Mouse (Mus musculus) kidney, postnatal 10 days (tissue): ENCODE data around the gene Fdxacb1.

Source experiments
- DNase-seq: peaks from one replicate; pipeline ENCODE4 v3.0.0; 2021; ENCODE audit warnings: mixed read lengths

Gene Fdxacb1

DNA sequence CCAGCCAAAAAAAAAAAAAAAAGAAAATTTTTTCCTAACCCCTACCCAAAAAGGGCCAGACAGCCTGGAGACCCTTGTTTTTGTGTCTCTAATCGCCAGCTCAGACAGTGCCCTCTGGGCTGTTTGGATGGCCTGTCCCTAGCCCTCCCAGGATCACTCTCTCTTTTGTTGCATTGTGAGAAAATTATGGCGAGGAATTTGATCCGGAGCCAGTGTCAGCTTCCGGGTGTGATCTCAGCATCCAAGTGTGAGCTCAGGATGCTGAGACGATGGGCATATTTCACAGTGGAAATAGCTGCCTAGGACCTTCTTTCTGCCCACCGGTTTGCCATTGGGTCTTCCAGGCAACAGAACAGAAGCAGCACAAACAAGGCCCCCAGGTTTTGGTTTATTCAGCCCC, 17.3 kb upstream of the Fdxacb1 start:
- DNase-seq = no peak

DNA sequence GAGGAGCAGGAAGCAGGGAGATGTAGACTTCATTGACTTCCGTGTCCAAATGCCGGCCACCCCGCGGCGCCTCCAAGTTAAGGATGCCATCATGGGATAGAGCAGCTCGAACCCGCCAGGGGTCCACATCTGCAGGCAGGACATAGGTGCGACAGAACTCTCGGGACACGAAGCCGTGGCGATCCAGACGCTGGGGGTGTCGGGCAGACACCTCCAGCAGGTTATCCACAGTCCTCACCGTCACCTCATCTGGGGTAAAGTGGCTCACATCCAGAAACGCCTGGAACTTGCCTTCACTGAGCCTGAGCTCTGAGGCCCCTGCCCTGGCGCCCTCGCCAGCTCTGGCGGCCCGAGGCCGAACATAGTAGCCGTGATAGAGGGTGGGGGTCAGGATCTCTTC, 16.7 kb upstream of the Fdxacb1 start, which contains the start of gene Cryab:
Cryab (plus strand) TSS at position 3 of the 400 bp plus-strand sequence.
- no peak for DNase-seq

DNA sequence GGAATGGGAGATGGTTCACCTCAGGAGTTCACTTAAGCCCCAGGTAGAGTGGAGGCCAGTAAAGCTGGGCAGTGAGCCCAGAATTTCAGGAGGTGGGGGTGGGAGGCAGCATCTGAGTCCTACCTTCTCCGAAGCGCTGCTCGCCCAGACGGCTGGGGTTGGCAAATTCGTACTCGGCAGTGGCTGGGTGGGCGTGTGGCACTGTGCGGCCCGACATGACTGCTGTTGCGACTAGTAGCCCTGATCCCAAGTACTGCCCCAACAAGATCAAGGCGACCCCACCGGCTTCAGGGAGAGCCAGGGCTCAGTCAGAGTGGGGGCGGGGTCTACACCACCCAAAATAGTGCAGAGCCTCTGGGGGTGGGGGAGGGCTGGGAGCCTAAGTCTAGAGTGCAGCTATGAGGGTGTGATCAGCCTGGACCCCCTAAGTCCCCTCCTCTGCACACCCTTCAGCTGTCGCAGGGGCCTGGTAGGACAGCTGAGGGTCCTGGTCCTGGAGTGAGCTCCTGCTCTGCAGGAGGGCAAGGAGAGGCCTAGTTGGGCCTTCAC, 15.9 kb upstream of the Fdxacb1 start, which contains the start of gene Hspb2:
Hspb2 (minus strand) TSS at position 301 of the 549 bp plus-strand sequence.
- peak; percentile 61 for DNase-seq

DNA sequence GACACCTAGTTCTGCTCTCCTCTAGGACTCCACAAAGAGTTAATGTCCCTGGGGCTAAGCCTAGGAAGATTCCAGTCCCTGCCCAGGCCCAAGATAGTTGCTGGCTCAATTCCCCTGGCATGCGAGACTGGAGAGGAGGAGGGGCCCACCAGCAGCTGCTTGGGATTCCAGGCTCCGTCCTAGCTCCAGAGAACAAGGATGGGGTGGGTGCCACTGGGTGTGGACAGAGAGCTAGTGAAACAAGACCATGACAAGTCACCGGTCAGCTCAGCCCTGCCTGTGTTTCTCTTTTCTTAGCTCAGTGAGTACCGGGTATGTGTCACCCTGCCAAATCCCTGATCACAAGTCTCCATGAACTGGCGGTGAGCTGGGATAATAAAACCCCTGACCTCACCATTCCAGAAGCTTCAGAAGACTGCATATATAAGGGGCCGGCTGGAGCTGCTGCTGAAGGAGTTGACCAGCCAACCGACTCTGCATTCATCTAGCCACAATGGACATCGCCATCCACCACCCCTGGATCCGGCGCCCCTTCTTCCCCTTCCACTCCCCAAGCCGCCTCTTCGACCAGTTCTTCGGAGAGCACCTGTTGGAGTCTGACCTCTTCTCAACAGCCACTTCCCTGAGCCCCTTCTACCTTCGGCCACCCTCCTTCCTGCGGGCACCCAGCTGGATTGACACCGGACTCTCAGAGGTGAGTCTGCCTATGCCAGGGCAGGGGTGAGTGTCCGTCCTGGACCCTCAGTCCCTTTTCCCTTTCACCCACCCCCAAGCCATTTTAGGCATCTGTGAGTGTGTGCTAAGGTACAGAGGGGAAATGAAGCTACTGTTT, 15.0 kb upstream of the Fdxacb1 start:
- DNase-seq = peak; percentile 85

DNA sequence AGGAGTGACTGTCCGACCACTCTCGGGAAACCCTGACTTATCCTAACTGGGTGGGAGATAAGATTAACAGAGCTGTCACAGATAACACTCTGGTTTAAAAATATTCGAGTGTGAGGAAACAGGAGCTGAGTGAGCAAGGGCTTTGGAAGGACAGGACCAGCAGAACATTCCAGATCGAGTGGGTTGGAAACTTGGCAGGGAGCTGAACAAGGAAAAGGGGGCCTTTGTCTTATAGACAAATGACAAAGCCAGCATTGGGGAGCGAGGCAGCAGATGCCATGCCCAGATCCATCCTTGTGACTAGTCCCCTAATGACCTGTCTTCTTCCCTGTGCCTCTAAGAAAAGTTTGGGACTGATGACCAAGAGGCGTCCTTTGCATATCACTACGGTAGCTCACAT, 14.1 kb upstream of the Fdxacb1 start:
- DNase-seq = no peak

DNA sequence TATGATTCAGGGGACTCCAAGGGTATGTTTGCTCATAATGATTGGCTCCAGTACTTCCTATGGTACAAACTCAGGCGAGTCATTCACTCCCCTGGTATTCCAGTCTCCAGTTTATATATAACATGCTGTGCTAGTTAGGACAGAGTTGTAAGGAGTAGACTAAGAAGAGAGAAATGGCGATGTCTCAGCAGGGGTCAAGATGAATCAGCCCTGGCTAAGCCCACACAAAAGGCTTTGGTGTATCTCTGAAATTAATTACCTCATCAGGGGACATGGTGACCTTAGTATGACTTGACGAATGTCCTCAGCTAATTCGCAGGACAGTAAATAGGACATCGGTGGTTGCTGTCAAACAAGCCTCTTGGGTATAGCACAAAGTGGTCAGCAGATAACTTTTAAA, 11.3 kb upstream of the Fdxacb1 start:
- DNase-seq = no peak

DNA sequence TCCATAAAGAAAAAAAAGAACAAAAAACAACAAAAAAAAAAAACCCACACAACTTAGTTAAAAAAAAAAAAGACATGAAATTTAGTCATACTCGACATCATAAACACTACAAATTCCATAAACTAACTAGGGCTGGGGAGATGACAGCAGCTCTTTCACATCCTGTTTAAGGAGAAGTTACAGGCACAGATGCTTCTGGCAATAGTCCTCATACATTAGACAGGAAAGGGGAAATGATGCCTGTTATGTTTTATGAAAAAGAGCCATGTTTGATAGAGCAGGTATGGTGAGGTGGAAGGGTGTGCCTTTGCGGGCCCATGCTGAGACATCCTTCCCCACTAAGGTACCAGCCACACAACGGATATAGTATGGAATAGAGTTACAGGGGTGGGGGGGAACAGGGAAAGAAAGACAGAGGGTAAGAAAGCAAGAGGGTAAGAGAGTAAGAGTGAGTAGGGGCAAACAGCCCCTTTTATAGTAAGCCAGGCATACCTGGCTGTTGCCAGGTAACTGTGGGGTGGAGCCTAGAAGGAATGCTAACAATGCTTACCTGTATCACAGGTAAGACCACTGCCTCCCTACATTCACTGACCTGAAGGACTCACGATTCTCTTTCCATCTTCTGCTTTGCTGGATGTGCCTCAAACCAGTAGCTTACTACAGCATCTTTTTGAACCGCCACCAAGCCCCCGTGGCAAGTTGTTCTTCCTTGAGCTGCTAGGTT, 6.4 kb upstream of the Fdxacb1 start:
- DNase-seq = no peak

DNA sequence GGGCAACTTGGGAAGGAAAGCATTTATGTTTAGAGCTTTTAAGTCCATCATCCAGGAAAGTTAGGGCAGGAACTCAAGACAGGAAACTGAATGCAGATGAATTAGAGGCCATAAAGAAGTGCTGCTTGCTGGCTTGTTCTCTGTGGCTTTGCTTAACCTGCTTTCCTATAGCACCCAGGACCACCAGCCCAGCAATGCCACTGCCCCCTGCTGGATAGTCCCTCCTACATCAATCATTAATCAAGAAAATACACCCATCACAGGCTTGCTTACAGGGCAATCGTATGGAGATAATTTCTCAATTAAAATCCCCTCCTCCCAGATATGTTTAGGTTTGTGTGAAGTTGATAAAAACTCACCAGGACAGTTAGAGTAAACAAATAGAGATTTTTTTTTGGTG, 4.7 kb upstream of the Fdxacb1 start:
- DNase-seq = peak; percentile 44

DNA sequence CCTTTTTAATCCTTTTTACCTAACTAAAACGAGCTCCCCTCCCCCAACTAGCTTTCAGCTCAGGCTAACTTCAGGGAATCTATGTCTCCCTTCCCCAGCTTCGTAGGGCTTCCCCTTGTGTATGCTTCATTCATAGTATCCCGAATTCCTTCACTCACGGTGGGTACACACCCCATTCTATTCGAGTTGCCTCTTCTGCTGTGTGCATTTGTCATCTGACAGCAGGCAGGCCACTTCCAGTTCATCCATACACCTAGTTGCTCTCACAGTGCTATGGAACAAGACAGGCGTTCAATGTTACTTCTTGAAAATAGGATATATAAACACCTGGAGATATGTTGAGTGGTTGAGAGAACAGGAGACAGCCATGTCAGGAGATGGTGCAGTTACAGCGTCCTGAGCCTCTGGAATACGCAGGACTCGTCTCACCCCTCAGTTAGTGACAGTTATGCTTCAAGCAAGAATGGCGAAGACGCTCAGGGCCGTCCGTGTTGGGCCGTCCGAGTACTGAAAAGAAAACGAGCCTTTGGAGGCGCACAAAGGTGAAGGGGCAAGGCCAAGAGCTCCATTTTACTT, 417 bp upstream of the Fdxacb1 start:
- no peak for DNase-seq

DNA sequence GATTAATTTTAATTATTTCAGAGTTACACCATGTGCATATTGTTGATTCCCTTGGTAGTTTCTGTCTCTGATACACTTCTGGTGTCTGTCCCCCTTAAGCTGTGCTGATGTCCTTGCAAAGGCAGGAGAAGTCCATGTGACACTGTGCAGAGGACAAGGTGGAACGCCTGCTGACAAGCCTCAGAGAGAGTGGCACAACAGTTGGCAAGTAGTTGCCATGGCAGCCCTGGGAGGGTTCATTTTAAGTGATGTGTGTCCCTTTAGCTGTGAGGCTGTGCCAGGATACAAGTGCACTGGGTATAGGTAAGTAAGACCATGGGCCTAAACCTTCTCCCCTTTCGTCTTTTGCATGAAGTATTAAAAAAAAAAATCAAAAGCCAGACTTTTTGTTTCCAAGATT, 2.0 kb downstream of the Fdxacb1 start:
- DNase-seq = no peak

DNA sequence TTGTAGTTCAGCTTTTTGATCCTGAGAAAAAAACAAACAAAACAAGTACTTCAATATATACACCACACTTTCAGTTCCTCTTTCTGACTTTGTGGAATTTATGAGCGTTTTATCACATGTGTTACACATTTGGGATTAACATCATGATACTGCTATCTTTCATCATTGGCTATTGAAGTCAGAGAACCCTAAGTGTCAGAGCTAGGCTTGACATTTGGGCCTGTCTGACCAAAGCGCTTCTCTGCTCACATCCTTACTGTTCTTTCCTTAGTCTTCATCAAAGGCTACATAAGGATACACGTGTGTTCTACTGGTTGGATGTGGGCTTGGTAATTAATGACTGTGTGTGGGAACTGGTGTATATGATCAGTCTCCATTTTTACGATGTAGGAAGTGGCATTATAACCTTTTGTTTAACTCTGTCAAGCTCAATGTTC, 6.0 kb downstream of the Fdxacb1 start:
- DNase-seq = no peak

DNA sequence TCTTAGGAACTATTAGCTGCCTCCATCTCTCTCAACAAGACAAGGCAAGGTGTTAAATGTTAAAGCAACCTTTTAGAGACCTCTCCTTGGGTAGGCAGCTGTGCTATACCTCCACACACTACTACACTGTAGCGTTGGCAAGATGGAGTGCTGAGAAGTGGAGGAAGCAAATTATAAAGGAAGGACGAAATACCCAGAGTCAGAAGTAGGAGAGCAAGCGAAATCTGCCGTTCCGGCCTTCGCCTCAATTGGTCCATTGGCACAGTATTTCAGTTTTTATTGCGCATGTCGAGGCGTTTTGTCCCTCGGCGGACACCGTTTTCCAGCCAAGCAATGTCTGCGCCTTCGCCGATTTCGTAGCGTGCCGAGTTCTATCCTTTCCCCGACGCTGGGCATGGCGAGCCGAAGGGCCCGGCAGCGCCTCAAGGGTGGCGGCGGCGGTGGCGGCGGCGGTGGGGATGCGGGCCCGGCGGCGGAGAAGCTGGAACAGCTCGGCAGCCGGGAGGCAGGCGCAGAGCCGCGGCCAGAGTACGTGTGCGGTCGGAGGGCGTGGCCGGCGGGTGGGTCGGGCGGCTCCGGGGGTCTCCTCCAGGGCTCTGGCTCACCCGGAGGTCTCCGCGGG, 7.1 kb downstream of the Fdxacb1 start, which contains the start of the genes Alg9 and 1110032A03Rik:
Alg9 (plus strand) TSS at position 29 of the 622 bp plus-strand sequence.
1110032A03Rik (minus strand) TSS at position 530 of the 622 bp plus-strand sequence.
- peak; percentile 94 for DNase-seq

DNA sequence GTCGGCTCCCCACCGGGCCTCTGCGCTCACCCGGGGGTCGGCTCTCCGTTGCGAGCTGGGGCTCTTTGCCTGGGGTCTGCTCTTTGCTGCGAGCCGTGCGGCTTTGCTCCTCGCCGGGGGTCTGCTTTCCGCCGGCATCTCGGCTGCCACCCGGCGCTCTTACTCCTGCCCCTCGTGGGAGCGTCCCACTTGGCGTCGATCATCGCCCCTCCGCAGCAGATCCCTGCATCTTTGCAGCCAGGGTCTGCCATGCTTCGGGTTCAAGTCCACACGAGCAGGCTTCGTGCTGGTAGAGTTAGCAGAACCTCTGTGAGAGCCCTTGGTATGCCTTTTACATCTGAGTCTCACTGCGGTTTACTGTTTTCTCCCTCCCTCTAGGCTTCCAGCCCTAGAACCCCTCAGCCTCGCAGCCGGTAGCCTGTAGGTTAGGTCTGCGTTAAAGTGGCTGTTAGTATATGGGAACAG, 7.7 kb downstream of the Fdxacb1 start:
- DNase-seq = no peak

DNA sequence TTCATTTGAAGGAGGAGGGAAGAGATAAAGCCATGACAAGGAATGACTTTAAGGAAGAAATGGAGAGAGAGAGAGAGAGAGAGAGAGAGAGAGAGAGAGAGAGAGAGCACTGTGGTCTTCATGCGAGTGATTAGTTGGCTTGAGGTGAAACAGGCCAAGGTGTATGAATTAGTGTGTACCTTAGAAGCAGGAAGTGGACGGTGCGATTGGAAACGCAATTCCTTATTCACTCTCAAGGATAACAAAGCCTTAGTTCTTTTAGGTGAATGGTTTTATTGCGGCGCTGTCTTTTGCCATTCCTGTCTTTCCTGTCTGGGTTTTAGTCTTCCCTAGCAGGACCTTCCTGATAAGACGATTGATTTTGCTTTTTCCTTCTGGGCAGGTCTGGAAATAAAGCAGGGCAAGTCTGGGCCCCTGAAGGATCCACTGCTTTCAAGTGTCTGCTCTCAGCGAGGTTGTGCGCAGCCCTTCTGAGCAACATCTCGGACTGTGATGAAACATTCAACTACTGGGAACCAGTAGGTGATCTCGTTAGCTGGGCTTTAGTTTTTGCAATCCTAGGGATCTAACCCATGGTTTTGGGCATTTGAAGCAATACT, 8.2 kb downstream of the Fdxacb1 start:
- DNase-seq = no peak

DNA sequence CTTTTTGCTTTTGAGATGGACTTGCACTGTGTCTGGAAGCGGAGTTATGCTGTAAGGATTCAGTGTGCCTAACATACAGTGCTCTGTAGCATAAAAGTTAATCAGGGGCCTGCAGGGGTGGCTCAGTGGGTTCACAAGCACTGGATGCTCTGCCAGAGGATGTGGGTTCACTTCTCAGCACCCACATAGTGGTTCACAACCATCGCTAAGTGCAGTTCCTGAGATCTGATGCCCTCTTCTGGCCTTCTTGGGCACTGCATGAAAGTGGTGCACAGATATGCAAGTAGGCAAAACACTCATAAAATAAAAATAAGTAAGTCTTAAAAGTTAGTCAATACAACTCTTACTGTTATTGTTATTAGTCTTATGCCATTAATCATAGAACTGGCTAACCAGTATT, 14.1 kb downstream of the Fdxacb1 start:
- DNase-seq = peak; percentile 55

DNA sequence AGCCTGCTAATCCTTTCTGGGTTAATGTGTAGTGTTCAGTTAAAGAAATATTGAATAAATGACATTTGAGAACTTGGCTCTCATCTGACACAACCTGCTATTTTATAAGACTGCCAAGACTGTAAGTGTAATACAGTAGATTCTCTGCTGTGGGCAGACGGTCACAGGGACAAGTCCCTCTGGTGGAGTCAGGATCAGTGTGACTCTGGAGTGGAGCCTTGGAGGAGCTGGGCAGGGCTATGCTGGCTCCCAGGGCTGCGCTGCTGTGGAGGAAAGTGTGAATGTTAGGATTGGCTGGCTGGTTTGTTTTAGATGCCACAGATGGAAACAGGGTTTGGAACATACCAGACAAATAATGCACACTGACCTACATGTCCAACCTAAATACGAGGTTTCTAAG, 27.2 kb downstream of the Fdxacb1 start:
- DNase-seq = no peak

DNA sequence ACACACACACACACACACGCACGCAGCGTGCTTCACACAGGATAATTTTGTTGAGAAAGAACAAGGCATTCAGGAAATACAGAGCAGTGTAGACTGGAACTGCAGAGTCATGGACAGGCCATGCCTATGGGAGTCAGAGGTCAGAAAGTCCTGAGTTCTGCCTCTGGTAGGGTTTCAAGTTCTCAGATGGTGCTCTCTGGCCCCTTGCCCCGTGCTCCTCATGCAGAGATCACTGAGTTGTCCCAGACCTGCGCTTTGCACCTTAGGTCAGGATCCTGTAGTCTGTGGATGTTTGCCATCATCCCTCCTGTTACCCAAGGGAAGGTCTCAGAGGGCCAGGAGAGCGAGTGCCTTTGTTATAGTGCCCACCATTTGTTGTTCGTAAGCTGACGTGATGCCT, 28.7 kb downstream of the Fdxacb1 start:
- no peak for DNase-seq

DNA sequence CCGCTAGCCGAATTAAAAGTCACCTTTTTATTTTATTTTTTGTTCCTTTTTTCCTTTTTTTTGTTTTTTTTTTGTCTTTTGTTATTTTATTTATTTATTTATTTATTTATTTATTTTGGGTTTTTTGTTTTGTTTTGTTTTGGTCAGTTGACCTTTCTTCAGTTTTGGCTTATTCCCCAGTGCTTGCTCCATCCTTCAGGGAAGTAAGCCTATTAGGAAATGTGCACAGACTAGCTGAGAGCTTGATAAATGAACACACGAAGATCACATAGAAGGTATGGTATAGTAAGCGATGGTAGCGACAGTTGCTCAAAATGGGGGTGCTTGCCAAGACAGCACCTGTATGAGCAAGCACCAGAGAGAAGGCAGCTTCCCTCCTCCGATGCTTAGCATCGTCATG, 29.6 kb downstream of the Fdxacb1 start:
- DNase-seq = no peak

DNA sequence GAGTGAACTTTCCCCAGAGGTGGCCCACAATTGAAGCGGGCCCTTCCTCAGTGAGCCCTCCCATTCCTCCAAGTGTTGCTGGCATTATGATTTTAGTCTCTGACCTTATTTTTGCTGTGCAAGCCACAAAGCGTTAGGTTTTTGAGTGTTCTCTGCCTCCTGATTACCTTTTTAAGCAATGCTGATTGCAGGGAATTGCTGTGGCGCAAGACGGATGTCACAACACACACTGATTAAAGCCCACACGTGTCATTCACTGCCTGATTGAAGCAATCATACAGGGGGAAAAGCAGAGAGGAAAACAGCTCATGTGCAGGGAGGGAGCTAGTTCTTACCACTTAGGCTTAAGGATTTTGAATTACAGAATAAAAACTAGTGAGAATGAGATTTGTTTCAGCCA, 30.3 kb downstream of the Fdxacb1 start:
- DNase-seq = no peak

DNA sequence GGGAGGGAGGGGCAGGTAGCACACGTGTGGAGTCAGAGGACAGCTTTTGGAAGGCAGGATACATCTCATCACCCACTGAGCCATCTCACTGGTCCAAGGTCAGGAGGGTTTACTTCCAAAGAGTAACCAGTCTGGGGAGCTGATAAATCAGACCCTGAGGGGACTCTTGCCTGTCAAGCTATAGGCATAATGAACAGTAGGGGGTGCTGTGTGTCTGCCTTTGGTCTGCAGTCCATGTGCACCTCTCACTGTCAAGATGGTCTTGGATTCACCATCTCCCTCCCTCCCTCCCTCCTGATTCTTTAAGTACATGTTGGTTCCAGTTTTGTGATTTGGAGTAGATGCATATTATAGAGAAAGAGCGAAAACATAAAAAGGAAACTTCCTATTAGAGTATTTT, 32.9 kb downstream of the Fdxacb1 start:
- peak; percentile 60 for DNase-seq

DNA sequence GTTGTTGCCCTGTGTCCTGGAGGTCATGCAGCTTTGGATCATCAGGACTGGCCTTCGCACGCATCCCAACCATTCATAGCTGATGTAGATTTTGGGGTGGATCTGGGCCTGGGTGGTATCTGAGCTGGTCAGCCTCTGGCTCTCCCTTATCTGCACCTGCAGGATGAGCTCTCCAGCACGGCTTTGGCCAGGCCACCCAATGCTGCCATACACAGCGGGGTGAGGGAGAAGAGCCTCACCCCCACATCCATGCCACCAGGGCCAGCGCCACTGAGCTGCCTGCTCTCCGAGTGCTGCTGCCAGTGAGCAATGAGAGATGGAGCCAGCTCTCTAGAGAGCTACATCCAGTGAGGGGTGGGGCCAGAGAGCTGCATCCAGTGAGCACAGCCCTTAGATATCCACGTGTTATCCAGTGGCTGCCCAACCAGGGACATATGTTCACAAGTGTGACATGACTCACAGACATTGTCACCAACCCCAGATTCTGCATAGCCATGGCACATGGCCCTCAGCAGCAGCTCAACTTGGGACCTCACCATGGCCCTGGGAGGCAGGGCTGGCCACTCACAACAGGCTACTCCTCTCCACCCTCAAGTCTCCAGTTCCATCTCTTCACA, 35.1 kb downstream of the Fdxacb1 start:
- DNase-seq = no peak

DNA sequence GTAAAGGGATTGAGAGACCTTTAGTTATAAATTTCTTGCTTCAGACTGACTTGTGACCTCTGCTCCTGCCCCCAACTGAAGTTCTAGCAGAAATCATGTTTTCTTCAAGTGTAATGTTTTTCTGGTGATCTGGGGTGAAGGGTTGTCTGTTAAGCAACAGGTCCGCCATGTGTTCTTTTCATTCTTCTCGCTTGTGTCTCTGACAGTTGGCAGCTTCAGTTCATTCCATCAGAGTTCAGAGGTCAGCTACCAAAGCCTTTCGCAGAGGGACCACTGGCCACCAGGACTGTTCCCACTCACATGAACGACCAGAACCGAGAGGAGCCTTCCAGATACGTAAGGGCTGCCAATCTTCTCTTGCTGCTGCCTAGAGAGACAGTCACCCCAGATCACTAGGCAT, 40.4 kb downstream of the Fdxacb1 start:
- no peak for DNase-seq
